Mouse (Mus musculus) heart, postnatal 25 days (tissue): ENCODE data around the gene Igdcc3. TPM values are rescaled to one million over a fixed set of nuclear protein-coding genes. Genes with fewer than 3 reads are reported as not detected.

ENCODE experiments used
- DNase-seq: peaks from one replicate; pipeline ENCODE4 v3.0.0; 2022; ENCODE audit warnings: low spot score
- intact Hi-C: fragments of 180-260 bp; cut with DNase I; formaldehyde crosslinking; loops from one replicate; pipeline ENCODE4 v1.15.1; 2025
- total RNA-seq, 2 experiments: library from RNA; stranded (reverse); gene quantifications; 2 replicates each; pipeline ENCODE4 v1.2.3; 2021

Igdcc3 gene
- total RNA-seq, 2 experiments from 2014 or later, result 0.08 TPM; not detected in 1

DNA sequence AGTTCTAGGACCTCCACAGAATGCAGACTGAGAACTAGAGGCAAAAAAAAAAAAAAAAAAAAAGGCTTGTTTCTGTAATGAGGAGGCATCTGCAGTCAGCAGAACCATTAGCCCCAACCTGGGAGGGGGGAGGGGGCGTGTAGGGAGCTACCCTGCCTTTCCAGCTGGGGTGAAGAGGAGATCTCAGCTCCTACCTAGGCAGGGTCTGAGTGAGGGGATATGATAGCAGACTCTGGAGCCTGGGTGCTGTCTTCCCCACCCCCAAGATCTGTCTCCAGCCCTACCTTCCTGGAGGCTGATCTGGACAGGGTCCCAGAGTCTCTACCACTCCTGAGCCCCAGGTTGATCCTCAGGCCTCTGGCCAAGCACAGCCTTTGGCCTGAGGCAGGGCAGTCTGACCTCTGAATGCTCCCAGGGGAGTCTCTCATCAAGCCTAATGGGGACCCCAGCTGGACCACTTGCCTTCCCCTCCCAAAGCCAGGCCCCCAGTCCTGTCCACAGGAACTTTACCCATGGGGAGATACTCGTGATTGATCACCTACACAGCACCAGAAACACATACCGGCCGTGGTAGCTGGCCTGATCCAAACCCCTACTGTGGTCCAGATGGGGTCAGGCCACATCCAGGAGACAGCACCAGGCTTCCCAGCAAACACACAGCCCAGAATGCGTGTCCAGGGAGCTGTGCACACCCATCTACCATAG lies 34.4 kb downstream of the Igdcc3 start:
- no peak for DNase-seq
- intact Hi-C loops, result no loop called here

GRCm38 (mm10) chr9:65175939-65176871 lies 35.2 kb downstream of the Igdcc3 start:
- intact Hi-C loops, result no loop called here
- no peak for DNase-seq

GRCm38 (mm10) chr9:65177497-65177896 lies 36.5 kb downstream of the Igdcc3 start:
- no peak for DNase-seq
- intact Hi-C loops, result no loop called here

- intact Hi-C loops, result no loop called here
- DNase-seq, result no peak
Observed at GRCm38 (mm10) chr9:65177912-65178311, 36.9 kb downstream of the Igdcc3 start.

GRCm38 (mm10) chr9:65178336-65179213 lies 37.6 kb downstream of the Igdcc3 start:
- intact Hi-C loops, result no loop called here
- DNase-seq, result no peak

- intact Hi-C loops, result no loop called here
Observed at GRCm38 (mm10) chr9:65179817-65180624, 39.0 kb downstream of the Igdcc3 start.

DNA sequence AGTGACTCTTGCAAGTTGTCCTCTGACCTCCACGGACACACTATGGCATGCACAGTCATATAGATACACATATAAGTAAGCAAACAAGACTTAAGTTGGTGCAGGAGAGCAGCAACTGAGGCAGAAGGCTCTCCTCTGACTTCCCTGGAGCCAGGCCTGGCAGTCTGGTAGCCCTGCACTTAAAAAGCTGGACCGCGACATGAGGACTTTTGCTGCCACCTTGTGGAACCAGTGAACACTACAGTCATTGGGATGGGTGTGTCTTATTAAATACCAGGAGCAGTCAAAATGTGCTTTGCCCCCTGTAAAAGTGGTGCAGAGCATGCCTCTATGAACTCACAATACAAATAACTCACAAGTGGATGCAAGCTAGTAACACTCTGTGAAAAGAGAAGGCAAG lies 47.6 kb downstream of the Igdcc3 start:
- DNase-seq, result peak; percentile 64
- intact Hi-C loops, result loop anchor here (1.0 kb wide), 1 partner anchor 54 kb away; no protein-coding TSS in a partner anchor

More at GRCm38 (mm10) chr9:65179817-65180624, 39.0 kb downstream of the Igdcc3 start:
- no peak for DNase-seq

DNA sequence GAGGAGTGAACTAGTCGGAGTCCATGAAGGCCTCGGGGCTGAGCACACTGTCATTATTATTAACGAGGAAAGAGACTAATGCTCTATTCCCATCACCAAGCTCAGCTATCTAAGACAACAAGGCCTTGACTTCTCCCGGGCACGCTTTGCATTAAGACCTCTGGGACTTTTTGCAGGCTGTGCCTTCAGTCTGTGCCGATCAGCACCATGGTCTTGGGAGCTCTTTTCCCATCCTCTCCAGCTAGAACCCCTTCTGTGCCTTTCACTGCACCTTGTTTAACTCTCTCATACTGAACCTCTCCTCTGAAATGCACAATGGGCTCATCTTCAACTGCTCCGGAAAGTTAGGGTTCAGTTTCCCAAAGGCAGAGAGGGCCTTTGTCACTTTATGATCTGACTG lies 49.3 kb downstream of the Igdcc3 start:
- intact Hi-C loops, result no loop called here

DNA sequence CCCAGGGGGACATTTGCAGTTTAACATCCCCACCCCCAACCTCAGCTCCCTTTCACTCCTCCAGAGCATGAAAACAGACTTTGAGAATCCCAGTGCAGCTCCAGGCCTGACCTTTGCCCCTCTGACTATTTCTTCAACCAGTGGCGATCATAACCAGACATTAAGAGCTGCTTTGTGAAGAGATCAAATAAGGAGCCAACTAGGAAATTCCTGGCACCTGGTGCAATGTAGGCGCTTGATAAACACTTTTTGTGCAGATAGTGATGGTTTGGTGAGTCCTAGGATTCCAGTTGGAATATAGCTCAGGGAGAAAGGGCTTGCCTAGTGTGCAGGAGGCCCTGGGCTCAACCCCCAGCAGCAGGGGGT lies 50.4 kb downstream of the Igdcc3 start:
- intact Hi-C loops, result no loop called here
- no peak for DNase-seq

More for the DNA sequence above, 49.3 kb downstream of the Igdcc3 start:
- no peak for DNase-seq

- no peak for DNase-seq
Observed at GRCm38 (mm10) chr9:65191755-65192469, 50.9 kb downstream of the Igdcc3 start.

DNA sequence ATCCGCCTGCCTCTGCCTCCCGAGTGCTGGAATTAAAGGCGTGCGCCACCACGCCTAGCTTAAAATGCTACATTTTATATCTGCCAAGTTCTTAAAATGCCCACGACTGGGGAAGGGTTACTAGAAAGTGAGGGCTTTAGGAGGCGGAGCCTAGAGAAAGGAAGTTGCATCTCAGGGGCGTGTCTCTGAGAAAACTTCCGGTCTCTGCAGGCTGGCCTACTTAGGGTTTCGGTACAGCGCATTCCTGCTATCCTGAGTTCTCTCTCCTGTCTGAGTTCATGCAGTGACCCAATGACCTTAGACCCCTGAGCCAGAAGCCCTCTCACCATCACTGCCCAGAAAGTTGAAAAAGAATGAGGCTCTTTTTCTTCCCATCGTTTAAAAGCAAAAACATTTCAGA lies 52.2 kb downstream of the Igdcc3 start:
- intact Hi-C loops, result no loop called here
- no peak for DNase-seq

More at GRCm38 (mm10) chr9:65191755-65192469, 50.9 kb downstream of the Igdcc3 start:
- intact Hi-C loops, result no loop called here

- DNase-seq, result no peak
- intact Hi-C loops, result no loop called here
Observed at GRCm38 (mm10) chr9:65195053-65195452, 54.1 kb downstream of the Igdcc3 start, which contains the start of gene Parp16. Gene Parp16 (plus strand): TSS chr9:65195353.

DNA sequence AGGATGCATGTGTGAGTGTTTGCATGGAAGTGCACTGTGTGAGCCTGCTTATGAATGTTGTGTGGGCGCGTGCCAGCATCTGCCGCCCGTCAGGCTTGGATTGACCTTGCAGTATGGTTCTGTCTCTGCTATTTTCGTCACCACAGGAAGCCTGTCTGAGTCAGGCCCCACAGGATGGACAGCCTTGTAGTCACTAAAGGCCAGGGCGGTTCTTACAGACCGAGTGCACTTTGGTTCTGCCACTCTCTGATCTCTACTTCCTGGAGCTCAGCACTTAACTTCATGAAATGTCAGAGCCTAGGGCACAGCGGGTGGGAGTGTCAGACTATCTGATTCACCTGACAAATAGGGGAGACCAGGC lies 54.6 kb downstream of the Igdcc3 start:
- intact Hi-C loops, result no loop called here

GRCm38 (mm10) chr9:65195982-65196737 lies 55.2 kb downstream of the Igdcc3 start:
- intact Hi-C loops, result loop anchor here (2.0 kb wide), 1 partner anchor 19 kb away; no protein-coding TSS in a partner anchor
- no peak for DNase-seq

More for the DNA sequence above, 54.6 kb downstream of the Igdcc3 start:
- DNase-seq, result peak; percentile 21

DNA sequence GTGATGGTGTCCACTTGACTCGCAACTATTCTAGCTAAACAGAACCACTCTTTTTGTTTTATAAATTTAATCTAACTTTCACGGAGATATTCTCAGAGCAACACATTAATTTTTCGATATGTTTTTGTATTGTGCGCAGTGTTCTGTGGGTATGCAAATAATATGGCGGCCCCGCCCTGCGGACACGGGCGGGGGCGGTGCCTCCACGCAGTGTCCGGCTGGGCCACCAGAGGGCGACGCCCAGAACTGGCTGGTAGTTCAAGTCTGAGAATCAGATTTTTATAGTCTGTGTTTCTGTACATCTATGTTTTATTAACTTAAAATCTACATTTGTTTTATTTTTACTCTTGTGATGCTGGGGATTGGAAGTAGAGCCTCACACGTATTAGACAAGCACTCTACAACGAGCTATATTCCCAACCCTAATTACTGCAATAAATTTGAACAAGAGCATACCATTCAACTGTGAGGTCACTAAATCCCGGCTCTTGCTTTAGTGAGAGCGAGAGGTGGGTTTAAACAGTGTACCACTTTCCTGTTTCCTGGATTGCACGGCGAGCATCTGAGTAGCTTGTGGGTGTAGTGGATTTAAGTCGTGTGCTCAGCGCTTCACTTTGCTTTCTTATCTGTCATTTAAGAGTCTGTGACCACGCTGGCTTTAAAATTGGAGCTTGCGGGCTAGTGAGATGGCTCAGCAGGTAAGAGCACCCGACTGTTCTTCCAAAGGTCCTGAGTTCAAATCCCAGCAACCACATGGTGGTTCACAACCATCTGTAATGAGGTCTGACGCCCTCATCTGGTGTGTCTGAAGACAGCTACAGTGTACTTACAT lies 56.0 kb downstream of the Igdcc3 start:
- peak; percentile 84 for DNase-seq
- intact Hi-C loops, result loop anchor here (2.0 kb wide), 1 partner anchor 18 kb away; no protein-coding TSS in a partner anchor

- DNase-seq, result no peak
- intact Hi-C loops, result loop anchor here (2.0 kb wide), 1 partner anchor 17 kb away; no protein-coding TSS in a partner anchor
Observed at GRCm38 (mm10) chr9:65197826-65198225, 56.8 kb downstream of the Igdcc3 start.

DNA sequence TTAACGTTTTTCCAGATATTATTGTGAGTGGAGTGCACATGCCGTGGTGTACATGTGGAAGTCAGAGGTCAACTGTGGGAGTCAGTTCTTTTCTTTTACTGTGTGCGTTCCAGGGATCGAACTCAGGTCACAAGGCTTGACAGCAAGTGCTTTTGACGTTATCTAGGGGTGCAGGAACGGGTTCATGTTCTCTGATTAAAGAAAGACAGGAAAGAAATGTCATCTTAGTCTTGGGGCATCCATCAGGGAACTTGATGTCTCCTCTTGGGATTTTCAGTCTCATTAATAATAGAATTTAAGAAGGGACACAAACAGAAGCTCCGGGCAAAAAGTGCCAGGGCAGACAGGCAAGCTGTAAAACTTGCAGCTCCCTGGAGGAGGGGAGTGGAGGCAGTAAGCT lies 58.7 kb downstream of the Igdcc3 start:
- DNase-seq, result no peak
- intact Hi-C loops, result loop anchor here (2.0 kb wide), 1 partner anchor 83 kb away; no protein-coding TSS in a partner anchor
